Mouse (Mus musculus) layer of hippocampus, adult 2 months (tissue): Measurements from ENCODE around the gene Lemd1. TPM values are rescaled to one million over a fixed set of nuclear protein-coding genes. Genes with fewer than 3 reads are reported as not detected.
A peak's percentile ranks its signal among the peaks of the same experiment; 100 is the strongest.

Experiments
- DNase-seq, 2 experiments: peaks; one replicate each; pipeline ENCODE4 v3.0.0; 2022; ENCODE audit warnings: low spot score in 2 of 2
- H3K27ac ChIP-seq: fragments of 200-600 bp; 2 replicates; pipeline ENCODE4 v1.8.1; 2022
- H3K4me3 ChIP-seq: fragments of 200-600 bp; 2 replicates; pipeline ENCODE4 v1.8.1; 2022; ENCODE audit warnings: mild to moderate bottlenecking
- CTCF ChIP-seq: fragments of 200-600 bp; conservative IDR thresholded peaks from 2 replicates; pipeline ENCODE4 v1.8.1; 2022; ENCODE audit warnings: antibody characterized with exemption, mild to moderate bottlenecking, moderate library complexity
- total RNA-seq, 2 experiments: library from RNA; stranded (reverse); gene quantifications; 2 replicates each; pipeline ENCODE4 v1.2.3; 2021

The Lemd1 gene
- total RNA-seq, 2 experiments from 2014 or later: 0.64 to 0.88 TPM

GRCm38 (mm10) chr1:132212218-132212617 lies 21.0 kb downstream of the Lemd1 start:
- peak; percentile 93 for TF ChIP-seq CTCF
- H3K27ac ChIP-seq: no peak overlapping the region
- DNase-seq: peak; percentile 91 to 92
- peak overlapping the region; percentile 26 for H3K4me3 ChIP-seq

- no peak for TF ChIP-seq CTCF
- no peak for DNase-seq
- Histone ChIP-seq H3K4me3 (no peak overlapping the region), H3K27ac (no peak overlapping the region)
Observed at GRCm38 (mm10) chr1:132213076-132213475, 21.8 kb downstream of the Lemd1 start.

GRCm38 (mm10) chr1:132216276-132216675 lies 25.0 kb downstream of the Lemd1 start:
- no peak for DNase-seq
- no peak for TF ChIP-seq CTCF
- Histone ChIP-seq H3K27ac (no peak overlapping the region), H3K4me3 (no peak overlapping the region)

GRCm38 (mm10) chr1:132221627-132222026 lies 30.4 kb downstream of the Lemd1 start:
- TF ChIP-seq CTCF: no peak
- DNase-seq: no peak
- no peak overlapping the region for H3K4me3 ChIP-seq
- H3K27ac ChIP-seq: no peak overlapping the region; the same call in 1 of the 2 replicates

GRCm38 (mm10) chr1:132222166-132222565 lies 30.9 kb downstream of the Lemd1 start:
- Histone ChIP-seq H3K4me3 (no peak overlapping the region), H3K27ac (peak overlapping the region; percentile 49; the same call in 1 of the 2 replicates)
- TF ChIP-seq CTCF: no peak
- DNase-seq: no peak

GRCm38 (mm10) chr1:132226297-132227080 lies 35.3 kb downstream of the Lemd1 start:
- no peak for DNase-seq
- no peak for TF ChIP-seq CTCF

GRCm38 (mm10) chr1:132229667-132230066 lies 38.4 kb downstream of the Lemd1 start, which contains the start of gene Gm10188:
Gene Gm10188 (minus strand): TSS chr1:132229767.
- H3K4me3 ChIP-seq: no peak within 1 kb of the TSS
- no peak for TF ChIP-seq CTCF
- no peak within 1 kb of the TSS for H3K27ac ChIP-seq
- no peak for DNase-seq

More at GRCm38 (mm10) chr1:132226297-132227080, 35.3 kb downstream of the Lemd1 start:
- Histone ChIP-seq H3K27ac (peak overlapping the region; percentile 36; the same call in 1 of the 2 replicates), H3K4me3 (no peak overlapping the region)

GRCm38 (mm10) chr1:132231470-132232274 lies 40.4 kb downstream of the Lemd1 start:
- DNase-seq: no peak
- no peak overlapping the region for H3K27ac ChIP-seq
- no peak overlapping the region for H3K4me3 ChIP-seq
- no peak for TF ChIP-seq CTCF

GRCm38 (mm10) chr1:132233566-132233965 lies 42.3 kb downstream of the Lemd1 start:
- no peak for DNase-seq
- peak; percentile 48 for TF ChIP-seq CTCF
- Histone ChIP-seq H3K27ac (no peak overlapping the region), H3K4me3 (no peak overlapping the region)

- Histone ChIP-seq H3K27ac (no peak overlapping the region), H3K4me3 (no peak overlapping the region)
- no peak for DNase-seq
- TF ChIP-seq CTCF: no peak
Observed at GRCm38 (mm10) chr1:132234757-132235273, 43.6 kb downstream of the Lemd1 start.

GRCm38 (mm10) chr1:132237585-132238159 lies 46.4 kb downstream of the Lemd1 start:
- DNase-seq: peak; percentile 35 to 80
- H3K27ac ChIP-seq: no peak overlapping the region
- no peak overlapping the region for H3K4me3 ChIP-seq
- peak; percentile 97 for TF ChIP-seq CTCF

GRCm38 (mm10) chr1:132245010-132245409 lies 53.8 kb downstream of the Lemd1 start:
- no peak for TF ChIP-seq CTCF
- no peak overlapping the region for H3K27ac ChIP-seq
- H3K4me3 ChIP-seq: no peak overlapping the region
- no peak for DNase-seq

GRCm38 (mm10) chr1:132246137-132246536 lies 54.9 kb downstream of the Lemd1 start:
- Histone ChIP-seq H3K4me3 (no peak overlapping the region), H3K27ac (no peak overlapping the region)
- peak in 1 of 2 experiments; percentile 32 for DNase-seq
- no peak for TF ChIP-seq CTCF
